Mouse (Mus musculus) CH12.LX (cell line): ENCODE measurements around the gene Hunk. TPM values are rescaled to one million over a fixed set of nuclear protein-coding genes. Genes with fewer than 3 reads are reported as not detected.

Experiments
- DNase-seq: peaks from one replicate; pipeline ENCODE4 v3.0.0-alpha.2; 2013; ENCODE audit errors: extremely low read depth
- H3K27ac ChIP-seq: 2 replicates; pipeline ENCODE4 v1.5.1; 2012; ENCODE audit warnings: low read depth, mild to moderate bottlenecking, control low read depth, moderate library complexity; ENCODE audit not compliant: insufficient read depth
- H3K27me3 ChIP-seq: replicated peaks from 2 replicates; pipeline ENCODE3; 2012; ENCODE audit warnings: inconsistent platforms
- H3K36me3 ChIP-seq, 2 experiments: replicated peaks in 1 of 2; 2 replicates each; pipeline versions ENCODE3 to v1.6.1; 2012; ENCODE audit warnings: inconsistent platforms in 1 of 2, low read length in 1 of 2, mild to moderate bottlenecking in 1 of 2, mixed read lengths in 1 of 2, moderate library complexity in 1 of 2; ENCODE audit not compliant: control insufficient read depth in 1 of 2, insufficient read depth in 1 of 2
- H3K4me1 ChIP-seq, 2 experiments: 2 replicates each; pipeline ENCODE4 v1.6.1; 2012; ENCODE audit warnings: inconsistent platforms in 1 of 2, moderate library complexity in 1 of 2; ENCODE audit not compliant: insufficient read depth in 2 of 2, control insufficient read depth in 1 of 2
- H3K4me2 ChIP-seq: 2 replicates; pipeline ENCODE4 v1.6.1; 2012; ENCODE audit warnings: low read depth, mild to moderate bottlenecking, control low read depth; ENCODE audit not compliant: poor library complexity, insufficient read depth, severe bottlenecking
- H3K4me3 ChIP-seq, 3 experiments: fragments of 150-350 bp in 1 of 3; sonication (generic) in 1 of 3; replicated peaks in 1 of 3; 2 replicates each; pipeline versions ENCODE3 to v1.5.1; 2011 to 2012; ENCODE audit warnings: low read depth in 2 of 3, low read length in 2 of 3, mild to moderate bottlenecking in 2 of 3, moderate library complexity in 2 of 3, control low read depth in 1 of 3, improper control_type of control experiment in 1 of 3, inconsistent platforms in 1 of 3, mixed read lengths in 1 of 3; ENCODE audit not compliant: poor library complexity in 1 of 3
- H3K79me2 ChIP-seq: replicated peaks from 2 replicates; pipeline ENCODE4 v1.6.1; 2012; ENCODE audit warnings: mild to moderate bottlenecking, moderate library complexity; ENCODE audit not compliant: control insufficient read depth, poor library complexity, insufficient read depth, severe bottlenecking; ENCODE audit errors: extremely low read depth
- H3K9ac ChIP-seq: 2 replicates; pipeline ENCODE4 v1.6.1; 2012; ENCODE audit warnings: low read depth, mild to moderate bottlenecking, control low read depth, moderate library complexity; ENCODE audit not compliant: insufficient read depth
- H3K9me3 ChIP-seq: replicated peaks from 2 replicates; pipeline ENCODE3; 2012; ENCODE audit warnings: low read length, inconsistent platforms, mixed read lengths
- CHD1 ChIP-seq: IDR thresholded peaks from 2 replicates; pipeline ENCODE4 v1.6.1; 2012; ENCODE audit warnings: low read depth, low read length, improper control_type of control experiment, inconsistent platforms
- CTCF ChIP-seq, 2 experiments: IDR thresholded peaks in 1 of 2; conservative IDR thresholded peaks in 1 of 2; 2 replicates each; pipeline ENCODE4 v1.5.1; 2011 to 2012; ENCODE audit warnings: low read depth in 2 of 2, low read length in 2 of 2, improper control_type of control experiment in 1 of 2, inconsistent platforms in 1 of 2, mild to moderate bottlenecking in 1 of 2, moderate library complexity in 1 of 2
- E2F4 ChIP-seq: IDR thresholded peaks from 2 replicates; pipeline ENCODE4 v1.6.1; 2011; ENCODE audit warnings: low read depth, low read length, improper control_type of control experiment; ENCODE audit not compliant: insufficient replicate concordance
- ELF1 ChIP-seq: IDR thresholded peaks from 2 replicates; pipeline ENCODE4 v1.6.1; 2014; ENCODE audit warnings: low read depth, mild to moderate bottlenecking, inconsistent platforms, low read length, improper control_type of control experiment
- ETS1 ChIP-seq: conservative IDR thresholded peaks from 2 replicates; pipeline ENCODE4 v1.6.1; 2012; ENCODE audit warnings: low read depth, mild to moderate bottlenecking, inconsistent platforms, low read length, improper control_type of control experiment, moderate library complexity
- HCFC1 ChIP-seq: IDR thresholded peaks from 2 replicates; pipeline ENCODE4 v1.6.1; 2012; ENCODE audit warnings: low read depth, mild to moderate bottlenecking, inconsistent platforms, low read length, improper control_type of control experiment
- IRF4 ChIP-seq: IDR thresholded peaks from 2 replicates; pipeline ENCODE4 v1.6.1; 2014; ENCODE audit warnings: low read depth, mild to moderate bottlenecking, inconsistent platforms, low read length, improper control_type of control experiment
- JUND ChIP-seq: conservative IDR thresholded peaks from 2 replicates; pipeline ENCODE4 v1.6.1; 2011; ENCODE audit warnings: low read depth, low read length, improper control_type of control experiment
- MAFK ChIP-seq: IDR thresholded peaks from 2 replicates; pipeline ENCODE4 v1.6.1; 2011; ENCODE audit warnings: low read length, improper control_type of control experiment; ENCODE audit not compliant: insufficient replicate concordance
- MEF2A ChIP-seq: IDR thresholded peaks from 2 replicates; pipeline ENCODE4 v1.6.1; 2014; ENCODE audit warnings: low read depth, mild to moderate bottlenecking, inconsistent platforms, low read length, improper control_type of control experiment, borderline replicate concordance
- MYC ChIP-seq: IDR thresholded peaks from 2 replicates; pipeline ENCODE4 v1.6.1; 2011; ENCODE audit warnings: low read depth, mild to moderate bottlenecking, improper control_type of control experiment, low read length
- NELFE ChIP-seq: IDR thresholded peaks from 2 replicates; pipeline ENCODE4 v1.6.1; 2011; ENCODE audit warnings: low read depth, low read length, improper control_type of control experiment
- NRF1 ChIP-seq: IDR thresholded peaks from 2 replicates; pipeline ENCODE4 v1.6.1; 2014; ENCODE audit warnings: low read depth, mild to moderate bottlenecking, inconsistent platforms, low read length, improper control_type of control experiment, moderate library complexity
- POLR2A ChIP-seq: IDR thresholded peaks from 2 replicates; pipeline ENCODE4 v1.6.1; 2011; ENCODE audit warnings: low read depth, mild to moderate bottlenecking, improper control_type of control experiment, low read length
- RAD21 ChIP-seq: IDR thresholded peaks from 2 replicates; pipeline ENCODE4 v1.6.1; 2011; ENCODE audit warnings: low read depth, mild to moderate bottlenecking, low read length, improper control_type of control experiment, moderate library complexity
- SMC3 ChIP-seq: IDR thresholded peaks from 2 replicates; pipeline ENCODE4 v1.6.1; 2011; ENCODE audit warnings: low read depth, low read length, improper control_type of control experiment
- TCF12 ChIP-seq: IDR thresholded peaks from 2 replicates; pipeline ENCODE4 v1.6.1; 2014; ENCODE audit warnings: low read depth, mild to moderate bottlenecking, inconsistent platforms, low read length, improper control_type of control experiment
- UBTF ChIP-seq: IDR thresholded peaks from 2 replicates; pipeline ENCODE4 v1.6.1; 2012; ENCODE audit warnings: low read depth, mild to moderate bottlenecking, inconsistent platforms, low read length, improper control_type of control experiment, moderate library complexity
- USF1 ChIP-seq: IDR thresholded peaks from 2 replicates; pipeline ENCODE4 v1.6.1; 2014; ENCODE audit warnings: low read depth, mild to moderate bottlenecking, inconsistent platforms, low read length, improper control_type of control experiment
- USF2 ChIP-seq: conservative IDR thresholded peaks from 2 replicates; pipeline ENCODE4 v1.6.1; 2011; ENCODE audit warnings: low read depth, low read length, improper control_type of control experiment
- ZKSCAN1 ChIP-seq: IDR thresholded peaks from 2 replicates; pipeline ENCODE4 v1.6.1; 2012; ENCODE audit warnings: low read depth, inconsistent platforms, low read length, improper control_type of control experiment, borderline replicate concordance
- dilution Hi-C: fragments of 300-500 bp; cut with MboI; formaldehyde crosslinking; loops from 2 replicates; pipeline ENCODE4 v1.14.3; 2020; ENCODE audit warnings: low sequenced_read_pairs; ENCODE audit not compliant: extremely low pct_unique_long_range_greater_than_20kb, extremely low pct_ligation_motif_present
- in situ Hi-C: fragments of 300-500 bp; cut with MboI; formaldehyde crosslinking; loops from 3 replicates; pipeline ENCODE4 v1.14.3; 2019; ENCODE audit warnings: low sequenced_read_pairs, low pct_ligation_motif_present, low pct_unique_long_range_greater_than_20kb, mixed read lengths
- polyA plus RNA-seq: library from polyadenylated mRNA; unstranded; fragments of >175 nt; gene quantifications from 2 replicates; pipeline ENCODE4 v1.2.1, GENCODE M21; 2012; ENCODE audit warnings: low read depth; ENCODE audit not compliant: insufficient read length
- total RNA-seq, 2 experiments: library from RNA; depleted of rRNA; stranded (reverse); fragments of 300-350 nt in 1 of 2; fragments of >200 nt in 1 of 2; gene quantifications; 2 replicates each; pipeline ENCODE4 v1.2.3; 2012 to 2014

Gene Hunk
- total and polyA plus RNA-seq, 3 experiments, result not detected

DNA sequence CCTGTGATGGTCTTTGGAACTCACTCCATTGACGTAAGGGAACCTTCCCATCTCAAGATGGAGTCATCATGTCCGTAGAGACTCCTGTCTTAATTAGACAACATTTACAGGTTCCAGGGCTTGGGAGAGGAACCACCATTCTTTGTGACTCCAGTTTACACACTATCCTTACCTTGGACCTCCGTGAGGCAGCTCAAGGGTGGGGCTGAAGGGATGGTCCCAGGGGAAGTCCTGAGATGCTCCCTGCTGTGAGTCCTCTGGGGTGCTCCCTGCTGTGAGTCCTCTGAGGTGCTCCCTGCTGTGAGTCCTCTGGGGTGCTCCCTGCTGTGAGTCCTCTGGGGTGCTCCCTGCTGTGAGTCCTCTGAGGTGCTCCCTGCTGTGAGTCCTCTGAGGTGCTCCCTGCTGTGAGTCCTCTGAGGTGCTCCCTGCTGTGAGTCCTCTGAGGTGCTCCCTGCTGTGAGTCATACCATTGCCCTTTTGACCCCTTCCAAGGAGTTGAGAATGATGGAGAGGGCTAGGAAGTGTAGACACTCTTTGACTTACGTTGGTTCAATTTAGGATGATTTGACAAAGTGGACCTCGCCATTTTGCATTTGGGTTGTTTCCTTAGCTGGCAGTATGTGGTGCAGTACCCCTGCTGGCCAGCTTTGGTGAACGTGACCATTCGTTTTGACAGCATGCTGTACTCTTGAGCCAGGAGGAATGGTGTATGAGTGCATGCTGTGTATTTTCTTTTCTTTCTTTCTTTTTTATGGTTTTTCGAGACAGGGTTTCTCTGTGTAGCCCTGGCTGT is 42.2 kb downstream of the Hunk start (continued):
- TF ChIP-seq MYC (no peak), USF1 (no peak), RAD21 (no peak)

DNA sequence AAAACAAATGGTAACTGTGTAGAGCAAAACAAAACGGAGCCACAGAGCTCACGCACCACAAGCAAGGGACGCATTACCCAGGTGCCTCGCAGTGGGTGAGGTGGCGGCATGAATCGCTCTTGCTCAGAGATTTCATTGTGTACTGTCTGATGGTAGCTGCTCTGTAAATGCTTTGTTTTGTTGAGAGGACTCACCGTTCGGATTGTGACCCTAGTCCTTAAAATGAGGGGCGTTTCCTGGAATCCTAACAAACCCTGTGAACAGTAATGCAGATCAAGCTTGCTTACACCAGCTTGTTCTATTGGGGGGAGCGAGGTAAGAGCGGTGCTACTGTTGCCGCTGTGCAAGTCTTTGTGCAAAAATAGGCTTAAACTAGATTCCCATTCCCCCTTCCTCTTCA is 47.7 kb downstream of the Hunk start:
- no peaks in the 10 kb centered on the region for H3K79me2 ChIP-seq
- peaks cover 26% of the 10 kb centered on the region for H3K27me3 ChIP-seq
- H3K4me3 ChIP-seq, result no peak overlapping the region
- H3K9me3 ChIP-seq, result peaks cover 56% of the 10 kb centered on the region
- no peak overlapping the region for H3K27ac ChIP-seq
- no peaks in the 10 kb centered on the region for H3K36me3 ChIP-seq
- dilution Hi-C loops (no loop called here), in situ Hi-C loops (no loop called here)
- no peak for DNase-seq
- no peak overlapping the region for H3K4me2 ChIP-seq
- no peaks in the 10 kb centered on the region for H3K4me1 ChIP-seq
- TF ChIP-seq ETS1 (no peak), NRF1 (no peak), UBTF (no peak), MAFK (no peak), ZKSCAN1 (no peak), MEF2A (no peak), ELF1 (no peak), USF1 (no peak), USF2 (no peak), NELFE (no peak), E2F4 (no peak), SMC3 (no peak), CTCF (conservative IDR thresholded peaks at IDR 0.05 in 1 of 2, IDR thresholded peaks at IDR 0.05 in 1 of 2; ENCODE audit: low read depth in 2 of 2, low read length in 2 of 2) (no peak), CHD1 (no peak), TCF12 (no peak)
- H3K9ac ChIP-seq, result no peak overlapping the region

- Histone ChIP-seq H3K4me2 (no peak overlapping the region), H3K36me3 (no peaks in the 10 kb centered on the region), H3K9me3 (peaks cover 58% of the 10 kb centered on the region), H3K79me2 (no peaks in the 10 kb centered on the region), H3K4me3 (no peak overlapping the region), H3K9ac (no peak overlapping the region), H3K27ac (no peak overlapping the region), H3K27me3 (peaks cover 31% of the 10 kb centered on the region), H3K4me1 (no peaks in the 10 kb centered on the region)
- no peak for DNase-seq
- in situ Hi-C loops, result no loop called here
- TF ChIP-seq RAD21, result no peak
- TF ChIP-seq NRF1, result no peak
- TF ChIP-seq MEF2A, result no peak
- no peak for TF ChIP-seq CHD1
- no peak for TF ChIP-seq UBTF
- TF ChIP-seq HCFC1, result no peak
- TF ChIP-seq ETS1, result no peak
- no peak for TF ChIP-seq POLR2A
- TF ChIP-seq IRF4, result no peak
- TF ChIP-seq NELFE, result no peak
- no peak for TF ChIP-seq TCF12
- TF ChIP-seq JUND, result no peak
- no peak for TF ChIP-seq USF2
- dilution Hi-C loops, result no loop called here
Measured at GRCm38 (mm10) chr16:90435231-90435630, 49.4 kb downstream of the Hunk start.
